Mouse (Mus musculus): ENCODE data around the gene Amacr.

The Amacr gene

DNA sequence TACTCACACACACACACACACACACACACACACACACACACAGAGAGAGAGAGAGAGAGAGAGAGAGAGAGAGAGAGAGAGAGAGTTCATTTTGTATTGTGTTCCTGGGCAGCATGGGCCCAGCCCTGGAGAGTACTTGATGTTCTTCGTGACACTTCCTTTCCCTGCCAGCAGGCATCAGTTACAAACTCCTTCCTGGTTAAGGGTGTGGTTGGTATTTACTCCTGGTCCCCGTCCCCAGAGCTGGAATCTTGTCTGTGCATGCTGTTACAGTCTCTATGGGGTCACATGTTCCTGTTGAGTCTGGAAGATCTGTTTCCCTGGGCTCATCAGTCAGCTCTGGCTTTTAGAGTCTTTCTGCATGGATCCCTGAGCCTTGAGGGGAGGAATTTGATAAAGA is 8.9 kb downstream of the Amacr start:
- no peak for DNase-seq (ENCODE audit: low spot score in 2 of 2)

DNA sequence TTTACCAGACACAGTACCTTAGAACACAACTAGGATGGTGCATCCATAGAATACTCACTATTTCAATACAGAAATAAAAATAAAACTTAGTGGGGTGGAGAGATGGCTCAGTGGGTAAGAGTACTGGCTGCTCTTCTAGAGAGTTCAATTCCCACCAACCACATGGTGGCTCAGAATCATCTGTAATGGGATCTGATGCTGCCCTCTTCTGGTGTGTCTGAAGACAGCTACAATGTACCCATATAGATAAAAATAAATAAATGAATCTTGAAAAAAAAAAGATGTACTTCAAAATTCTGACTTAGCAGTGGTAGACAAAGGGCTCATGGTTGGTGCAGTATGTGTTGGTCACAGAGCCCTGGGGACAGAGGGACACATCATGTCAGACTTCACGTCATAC is 10.0 kb downstream of the Amacr start:
- DNase-seq (ENCODE audit: low spot score in 2 of 2) = no peak

DNA sequence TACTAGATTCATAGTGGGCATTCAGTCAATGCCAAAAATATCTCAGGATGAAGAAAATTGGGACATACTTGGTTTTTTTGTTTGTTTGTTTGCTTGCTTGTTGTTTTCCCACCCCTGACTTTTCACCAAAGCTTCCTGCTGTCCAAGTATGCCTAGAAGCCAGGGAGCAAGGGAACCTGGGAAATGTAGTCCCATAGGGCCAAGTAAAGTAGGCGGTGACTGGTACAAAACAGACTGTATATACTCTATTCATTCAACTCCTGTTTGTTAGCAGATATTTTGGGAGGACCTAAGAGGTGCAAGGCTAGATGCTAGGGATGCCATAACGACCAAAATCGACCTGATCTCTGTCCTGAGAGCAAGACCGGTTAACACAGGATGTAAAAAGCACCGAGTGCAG is 18.3 kb downstream of the Amacr start:
- no peak for DNase-seq (ENCODE audit: low spot score in 2 of 2)

GRCm38 (mm10) chr15:11000421-11000820 is 18.9 kb downstream of the Amacr start, which contains the start of gene Slc45a2:
Slc45a2 (plus strand) TSS chr15:11000721.
- no peak for DNase-seq (ENCODE audit: low spot score in 2 of 2)

GRCm38 (mm10) chr15:11003791-11004190 is 22.2 kb downstream of the Amacr start:
- no peak for DNase-seq (ENCODE audit: low spot score in 2 of 2)

- no peak for DNase-seq (ENCODE audit: low spot score in 2 of 2)
Measured at GRCm38 (mm10) chr15:11004646-11005045, 23.1 kb downstream of the Amacr start.

- DNase-seq (ENCODE audit: low spot score in 2 of 2) = no peak
Measured at GRCm38 (mm10) chr15:11008756-11009155, 27.2 kb downstream of the Amacr start.

DNA sequence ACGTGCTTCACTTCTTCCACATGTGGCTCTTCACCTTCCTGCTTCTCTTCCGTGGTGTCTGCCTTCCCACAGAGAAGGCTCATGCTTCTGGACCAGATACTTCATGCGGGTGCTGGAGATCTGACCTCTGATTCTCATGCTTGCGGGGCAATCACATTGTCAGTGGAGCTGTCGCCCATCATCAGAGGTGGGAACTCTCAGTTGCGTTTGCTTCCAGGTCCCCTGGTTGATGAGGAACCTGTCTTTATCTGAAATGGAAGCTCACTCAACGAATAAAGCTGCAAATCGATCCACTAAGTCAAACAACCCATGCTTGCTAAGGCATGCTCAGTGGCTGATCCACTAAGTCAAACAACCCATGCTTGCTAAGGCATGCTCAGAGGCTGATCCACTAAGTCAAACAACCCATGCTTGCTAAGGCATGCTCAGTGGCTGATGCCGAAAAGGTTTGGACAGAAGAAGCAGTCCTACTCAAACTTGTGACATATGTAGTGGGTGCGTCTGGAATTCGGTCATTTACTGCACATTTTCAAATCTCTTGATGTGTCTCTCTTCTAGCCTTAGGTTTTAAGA is 29.5 kb downstream of the Amacr start:
- DNase-seq (ENCODE audit: low spot score in 2 of 2) = no peak

GRCm38 (mm10) chr15:11014931-11015330 is 33.4 kb downstream of the Amacr start:
- no peak for DNase-seq (ENCODE audit: low spot score in 2 of 2)

GRCm38 (mm10) chr15:11026801-11027561 is 45.4 kb downstream of the Amacr start:
- DNase-seq (ENCODE audit: low spot score in 2 of 2) = no peak

DNA sequence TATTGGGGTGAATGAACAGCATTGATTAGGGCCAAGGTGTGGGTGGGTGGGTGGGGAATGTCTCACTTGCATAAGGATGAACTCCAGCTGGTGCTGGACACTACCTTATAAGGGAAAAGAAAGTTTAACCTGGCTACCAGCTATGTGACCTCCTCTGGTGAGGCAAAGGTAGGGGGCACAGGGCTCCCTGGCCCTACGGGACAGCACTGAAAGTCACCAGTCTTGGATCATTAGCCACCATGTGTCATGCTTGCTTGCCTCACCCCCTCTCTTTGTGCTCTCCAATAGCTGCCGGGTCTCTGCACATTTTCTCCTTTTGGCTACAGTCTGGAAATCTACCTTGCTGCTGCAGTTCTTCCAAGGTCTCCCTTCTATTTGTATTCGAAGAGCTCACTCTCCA is 48.6 kb downstream of the Amacr start:
- no peak for DNase-seq (ENCODE audit: low spot score in 2 of 2)

GRCm38 (mm10) chr15:11035947-11036474 is 54.5 kb downstream of the Amacr start:
- peak; percentile 29 to 31 for DNase-seq (ENCODE audit: low spot score in 2 of 2)

- DNase-seq (ENCODE audit: low spot score in 2 of 2) = peak in 1 of 2 experiments; percentile 33
Measured at GRCm38 (mm10) chr15:11036535-11037375, 55.2 kb downstream of the Amacr start.

- peak in 1 of 2 experiments; percentile 23 for DNase-seq (ENCODE audit: low spot score in 2 of 2)
Measured at GRCm38 (mm10) chr15:11037376-11037695, 55.8 kb downstream of the Amacr start.

DNA sequence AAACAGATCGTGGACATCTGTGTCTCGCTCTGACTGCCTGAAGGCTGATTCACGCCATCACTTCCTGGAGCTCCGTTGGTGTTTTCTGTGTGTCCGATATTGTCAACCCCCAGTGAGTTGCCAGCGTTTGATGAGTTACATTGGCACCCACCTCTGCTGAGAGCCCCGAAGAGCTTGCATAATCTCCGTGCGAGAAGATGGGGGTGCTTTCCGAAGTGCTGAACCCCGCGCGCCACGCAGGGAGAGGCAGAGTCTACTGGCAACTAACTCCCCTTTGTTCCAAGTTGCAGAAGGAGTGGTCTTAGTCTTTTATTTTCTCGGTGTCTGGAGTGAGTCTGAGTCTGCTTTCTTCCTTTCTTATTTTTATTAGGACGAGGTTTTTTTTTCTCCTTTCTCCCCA is 56.2 kb downstream of the Amacr start, which contains the start of gene Rxfp3:
Gene Rxfp3, minus strand, starts transcription at position 281 of the 400 bp plus-strand sequence.
- DNase-seq (ENCODE audit: low spot score in 2 of 2) = peak in 1 of 2 experiments; percentile 24

- peak in 1 of 2 experiments; percentile 53 for DNase-seq (ENCODE audit: low spot score in 2 of 2)
Measured at GRCm38 (mm10) chr15:11038476-11038875, 56.9 kb downstream of the Amacr start.

DNA sequence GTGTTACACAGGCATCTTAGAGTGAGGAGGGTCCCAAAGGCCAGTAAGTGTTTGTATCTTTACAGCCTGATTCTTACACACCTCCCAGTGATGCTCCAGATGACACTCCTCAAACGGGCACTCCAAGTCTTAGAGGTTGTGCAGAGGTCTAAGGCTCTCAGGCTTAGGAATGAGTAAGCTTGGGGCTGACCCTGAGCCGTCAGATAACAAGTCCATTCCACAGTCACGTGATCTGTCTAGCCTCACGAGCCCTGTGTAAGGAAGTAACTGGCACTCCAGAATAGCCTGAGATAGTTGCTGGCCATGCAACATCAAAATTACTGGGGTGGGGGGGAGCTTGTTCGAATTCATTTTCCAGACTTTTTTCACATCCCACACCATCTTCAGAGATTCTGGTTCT is 58.5 kb downstream of the Amacr start:
- DNase-seq (ENCODE audit: low spot score in 2 of 2) = no peak

- DNase-seq (ENCODE audit: low spot score in 2 of 2) = no peak
Measured at GRCm38 (mm10) chr15:11041229-11041628, 59.7 kb downstream of the Amacr start.

GRCm38 (mm10) chr15:11042828-11043227 is 61.3 kb downstream of the Amacr start:
- DNase-seq (ENCODE audit: low spot score in 2 of 2) = no peak

All from right cerebral cortex, postnatal 10 days (tissue).